In the genomic region with DNA sequence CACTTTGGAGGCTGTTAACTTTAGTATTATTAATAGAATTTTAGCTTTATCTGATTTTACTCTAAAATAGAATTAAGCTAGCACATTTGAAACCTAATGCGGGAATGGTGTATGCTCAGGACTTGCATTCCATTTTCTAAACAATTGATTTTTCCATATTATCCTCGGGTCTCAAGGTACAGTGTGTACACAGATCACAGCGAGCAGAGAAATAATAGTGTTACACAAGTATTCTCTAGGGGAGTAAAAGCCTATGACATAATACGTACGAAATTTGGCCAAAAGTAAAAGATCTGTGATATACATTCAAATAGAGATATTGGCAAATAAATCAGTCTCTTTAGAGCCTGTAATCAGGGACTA, we compare ENCODE assay signal across 17 mouse cellular contexts.
"Had no signal": no experiment of that assay in that cellular context is flagged by ENCODE, and none has a peak within 500 bp of the region (broad histone marks: within the 10 kb centered on the region; RNA-seq: fewer than 3 reads in every experiment).

No protein-coding gene starts in this region.

- H3K4me1 ChIP-seq: limb, embryonic 12.5 days; liver, embryonic 13.5 days; lung, embryonic 15.5 days; neural tube, embryonic 12.5 days; stomach, embryonic 15.5 days had no signal

- H3K4me2 ChIP-seq: kidney, embryonic 15.5 days; limb, embryonic 12.5 days; liver, embryonic 13.5 days; lung, embryonic 15.5 days; neural tube, embryonic 12.5 days; stomach, embryonic 15.5 days had no signal

- H3K9ac ChIP-seq: kidney, embryonic 15.5 days; limb, embryonic 12.5 days; liver, embryonic 13.5 days; liver, postnatal 0 days; lung, embryonic 15.5 days; neural tube, embryonic 12.5 days; stomach, embryonic 15.5 days had no signal

- H3K4me3 ChIP-seq: kidney, embryonic 15.5 days; limb, embryonic 12.5 days; liver, embryonic 13.5 days; lung, embryonic 15.5 days; megakaryocyte, embryonic 14.5 days; myocyte; neural tube, embryonic 12.5 days; stomach, embryonic 15.5 days had no signal

- ATAC-seq: liver, postnatal 0 days had no signal

- H3K27me3 ChIP-seq: kidney, embryonic 15.5 days; limb, embryonic 12.5 days; liver, embryonic 13.5 days; lung, embryonic 15.5 days; megakaryocyte, embryonic 14.5 days; neural tube, embryonic 12.5 days; stomach, embryonic 15.5 days had no signal

- H3K9me3 ChIP-seq: kidney, embryonic 15.5 days; limb, embryonic 12.5 days; liver, embryonic 13.5 days; lung, embryonic 15.5 days; megakaryocyte, embryonic 14.5 days; neural tube, embryonic 12.5 days; stomach, embryonic 15.5 days had no signal

- DNase-seq: kidney, adult 2 months; kidney, postnatal 14 days; liver; liver, embryonic 13.5 days; liver, postnatal 0 days; lung, postnatal 14 days; right cerebral cortex, postnatal 14 days; thymus, adult 2 months; thymus, postnatal 25 days had no signal

- H3K27ac ChIP-seq: kidney, embryonic 15.5 days; limb, embryonic 12.5 days; liver, embryonic 13.5 days; lung, embryonic 15.5 days; macrophage; neural tube, embryonic 12.5 days; stomach, embryonic 15.5 days had no signal

- H3K36me3 ChIP-seq: kidney, embryonic 15.5 days; limb, embryonic 12.5 days; liver, embryonic 13.5 days; lung, embryonic 15.5 days; neural tube, embryonic 12.5 days; stomach, embryonic 15.5 days had no signal
